Mouse (Mus musculus) cerebellum, postnatal 14 days (tissue): ENCODE measurements around the gene Pgs1.

Source experiments
- DNase-seq, 2 experiments: peaks; one replicate each; pipeline ENCODE4 v3.0.0; 2021; ENCODE audit warnings: mixed read lengths in 2 of 2

The Pgs1 gene

DNA sequence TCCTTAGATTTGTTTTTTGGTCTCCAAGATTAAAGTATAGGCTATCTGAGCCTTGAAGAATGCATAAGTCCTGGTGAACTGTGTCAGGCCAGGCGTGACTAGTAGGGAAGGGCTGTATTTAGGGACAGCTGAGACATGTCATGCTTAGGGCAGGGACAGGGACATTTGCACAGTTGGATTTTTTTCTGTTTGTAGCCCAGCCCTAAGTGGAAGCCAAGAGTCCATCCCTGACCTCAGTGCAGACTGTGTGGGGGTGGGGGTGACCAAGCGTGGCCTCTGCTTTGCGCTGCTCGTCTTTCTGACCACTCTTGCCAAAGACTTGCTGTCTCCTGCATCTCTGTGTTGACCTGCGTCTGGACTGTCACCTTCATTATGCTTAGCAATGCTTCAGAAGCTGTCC, 18.1 kb downstream of the Pgs1 start:
- DNase-seq: no peak

DNA sequence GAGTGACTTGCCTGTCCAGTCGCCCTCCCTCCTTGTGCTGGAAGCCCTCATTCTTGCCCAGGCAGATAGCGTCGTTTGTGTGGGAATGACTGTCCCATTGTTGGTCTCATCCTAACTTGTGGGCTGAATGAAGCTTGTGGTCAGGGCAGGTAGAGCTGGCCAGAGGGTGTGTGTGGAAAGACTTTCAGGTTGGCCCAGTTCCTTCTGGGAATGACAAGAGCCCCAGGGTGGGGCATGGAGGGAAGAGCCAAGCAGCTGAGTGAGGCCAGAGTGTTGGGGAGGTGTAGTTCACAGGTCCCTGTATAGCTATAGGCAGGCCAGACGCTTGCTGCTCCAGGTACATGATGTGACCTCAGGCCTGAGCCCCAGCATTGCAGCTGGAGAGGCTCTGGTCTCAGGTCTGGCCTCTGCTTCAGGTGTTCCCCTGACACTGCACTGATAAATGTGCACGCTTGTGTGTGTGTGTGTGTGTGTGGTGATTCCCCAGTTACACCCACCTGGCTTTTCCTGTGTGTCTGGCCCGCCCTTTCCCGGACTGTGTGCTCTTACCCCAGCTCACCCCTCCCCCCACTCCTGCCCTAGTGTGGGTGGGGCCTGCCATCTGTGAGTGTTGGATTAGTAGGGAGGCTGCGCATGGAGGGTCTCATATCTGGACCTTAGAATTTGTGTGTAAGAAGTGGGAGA, 21.5 kb downstream of the Pgs1 start:
- peak in 1 of 2 experiments; percentile 50 for DNase-seq

DNA sequence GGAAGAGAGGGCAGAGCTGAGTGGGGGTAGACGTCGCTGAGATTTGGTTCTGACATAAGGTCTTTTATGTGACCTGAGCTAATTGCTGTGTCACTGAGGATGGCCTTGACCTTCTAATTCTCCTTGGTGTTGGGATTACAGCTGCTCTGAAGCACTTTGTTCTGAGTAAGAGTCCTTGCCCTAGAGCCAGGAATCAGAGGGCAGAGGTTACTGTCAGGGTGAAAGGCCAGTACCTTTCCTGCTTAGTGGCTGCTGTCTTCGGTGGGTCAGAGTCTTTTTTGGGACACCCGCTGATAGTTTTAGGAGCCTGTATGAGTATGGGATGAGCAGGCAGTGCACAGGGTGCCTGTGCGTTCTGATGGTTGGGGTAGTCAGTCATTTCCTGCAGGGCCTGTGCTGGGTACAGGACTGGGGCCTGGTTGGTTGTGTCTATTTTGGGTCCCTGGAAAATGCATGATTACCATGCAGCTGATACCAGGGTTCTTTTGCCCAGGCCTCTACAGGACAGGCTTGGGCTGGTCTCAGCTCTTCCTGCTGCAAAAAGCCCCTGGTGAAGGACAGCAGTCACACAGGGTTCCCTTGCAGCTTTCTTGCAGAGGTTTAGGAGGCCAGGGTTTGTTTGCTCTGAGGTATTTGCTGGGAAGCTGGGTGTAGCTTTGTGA, 22.2 kb downstream of the Pgs1 start:
- no peak for DNase-seq

DNA sequence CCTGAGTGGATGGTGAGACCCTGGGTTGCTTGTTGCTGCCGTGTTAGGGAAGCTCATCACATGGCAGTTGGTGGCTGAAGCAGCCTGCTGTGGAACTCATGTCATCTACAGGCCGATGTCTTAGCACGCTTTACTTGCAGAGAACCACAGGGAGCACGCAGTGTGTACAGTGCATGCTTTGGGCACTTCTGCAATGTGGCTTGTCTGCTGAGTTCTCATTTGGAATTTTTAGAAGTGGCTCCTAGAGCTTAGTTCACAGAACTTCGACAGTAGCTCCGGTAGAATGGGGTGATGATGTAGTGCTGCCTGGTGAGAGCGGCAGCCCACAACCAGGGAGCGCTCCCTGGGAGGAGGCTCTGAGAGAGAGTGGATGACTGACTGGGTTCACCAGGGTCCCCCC, 22.8 kb downstream of the Pgs1 start:
- no peak for DNase-seq

DNA sequence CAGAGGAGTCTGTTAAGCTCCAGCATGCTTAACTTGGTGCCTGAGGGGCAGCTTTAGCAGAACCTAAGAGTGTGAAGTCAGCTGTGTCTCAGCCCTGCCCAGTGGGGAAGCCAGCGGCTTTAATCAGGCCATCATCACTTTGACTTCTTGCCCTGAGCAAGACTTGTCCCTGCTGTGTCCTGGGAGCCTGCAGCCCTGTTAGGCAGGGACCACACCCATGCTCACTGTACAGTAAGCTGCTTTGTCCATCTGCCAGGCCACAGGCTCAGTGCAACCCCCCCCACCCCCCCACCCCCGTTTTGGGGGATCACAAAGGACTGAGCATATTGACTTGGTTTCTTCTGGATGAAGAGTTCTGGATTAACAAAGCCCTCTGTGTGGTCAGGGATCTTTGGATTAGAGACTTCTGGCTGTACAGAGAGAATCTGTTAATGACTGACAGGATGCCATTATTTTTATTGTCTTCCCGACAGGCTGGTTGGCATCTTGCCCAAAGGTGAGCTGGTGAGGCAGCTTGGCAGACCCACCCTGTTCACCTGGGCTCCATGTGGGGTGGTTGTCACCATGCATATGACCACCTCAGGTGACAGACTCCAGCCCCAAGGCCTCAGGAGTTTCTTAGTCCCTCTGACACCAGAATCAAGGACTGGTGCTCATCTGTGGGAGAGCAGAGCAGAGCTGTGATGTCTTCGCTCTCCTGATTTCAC, 23.9 kb downstream of the Pgs1 start:
- DNase-seq: peak in 1 of 2 experiments; percentile 28

- no peak for DNase-seq
Measured at GRCm38 (mm10) chr11:118012595-118012994, 26.5 kb downstream of the Pgs1 start.

GRCm38 (mm10) chr11:118013339-118013738, 27.2 kb downstream of the Pgs1 start:
- no peak for DNase-seq

DNA sequence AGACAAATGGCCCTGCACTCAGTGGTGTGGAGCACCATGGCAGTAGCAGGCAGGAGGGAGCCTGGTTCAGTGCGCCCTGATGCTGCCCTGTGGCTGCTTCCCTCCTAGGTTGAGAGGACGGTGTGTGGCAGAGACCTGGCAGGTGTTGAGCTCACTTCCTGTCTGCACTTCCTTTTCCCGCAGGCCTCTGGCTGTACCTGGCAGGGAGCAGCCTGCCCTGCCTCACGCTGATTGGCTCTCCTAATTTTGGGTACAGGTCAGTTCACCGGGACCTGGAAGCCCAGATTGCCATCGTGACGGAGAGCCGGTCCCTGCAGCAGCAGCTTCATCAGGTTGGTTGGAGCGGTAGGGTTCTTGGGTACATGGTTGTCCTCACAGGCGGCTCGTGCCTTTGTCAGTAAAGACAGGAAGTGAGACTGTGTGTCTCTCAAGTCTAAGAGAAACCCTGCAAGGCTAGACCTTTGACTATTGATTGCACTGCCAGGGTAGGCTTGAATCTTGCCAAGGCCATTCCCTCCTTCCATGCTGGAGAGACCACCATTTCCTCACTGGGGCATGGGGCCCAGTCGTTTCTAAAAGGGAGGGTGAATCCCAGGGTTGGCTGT, 28.4 kb downstream of the Pgs1 start:
- no peak for DNase-seq

DNA sequence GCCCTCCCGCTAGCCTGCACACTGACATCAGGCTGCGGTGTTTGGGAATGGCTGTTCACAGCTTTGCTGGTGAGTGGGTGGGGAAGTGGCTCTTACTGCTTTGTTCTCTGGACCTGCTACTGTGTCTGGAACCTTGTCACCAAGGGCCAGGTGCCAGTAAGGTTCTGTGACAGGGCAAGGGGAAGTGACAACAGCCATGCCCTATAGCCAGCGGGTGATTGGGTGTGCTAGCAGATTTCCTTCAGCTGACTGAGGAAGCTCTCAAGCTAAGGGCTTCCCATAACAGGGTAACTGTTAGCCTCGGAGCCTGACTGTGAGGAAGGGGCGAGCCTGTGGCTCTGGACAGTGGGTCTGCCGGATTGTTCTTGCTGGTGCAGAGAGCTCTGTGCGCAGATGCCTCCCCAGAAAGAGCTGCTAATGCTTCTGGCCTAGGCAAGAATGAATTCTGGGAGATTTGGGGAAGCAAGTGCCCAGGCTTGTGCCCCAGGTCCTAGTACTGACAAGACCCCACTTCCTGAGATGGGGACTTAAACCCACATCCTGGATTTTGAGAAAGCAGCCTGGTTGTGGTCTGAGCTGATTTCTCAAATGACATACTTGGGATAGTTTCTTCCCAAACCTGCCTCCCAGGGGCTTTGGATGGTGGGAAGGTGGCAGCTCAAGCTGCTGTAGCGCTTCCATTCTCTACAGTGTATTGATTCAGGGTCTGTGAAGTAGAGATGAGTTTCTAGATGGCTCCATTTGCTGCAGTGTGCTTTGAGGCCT, 29.5 kb downstream of the Pgs1 start:
- no peak for DNase-seq

GRCm38 (mm10) chr11:118018328-118018727, 32.2 kb downstream of the Pgs1 start:
- peak in 1 of 2 experiments; percentile 37 for DNase-seq

DNA sequence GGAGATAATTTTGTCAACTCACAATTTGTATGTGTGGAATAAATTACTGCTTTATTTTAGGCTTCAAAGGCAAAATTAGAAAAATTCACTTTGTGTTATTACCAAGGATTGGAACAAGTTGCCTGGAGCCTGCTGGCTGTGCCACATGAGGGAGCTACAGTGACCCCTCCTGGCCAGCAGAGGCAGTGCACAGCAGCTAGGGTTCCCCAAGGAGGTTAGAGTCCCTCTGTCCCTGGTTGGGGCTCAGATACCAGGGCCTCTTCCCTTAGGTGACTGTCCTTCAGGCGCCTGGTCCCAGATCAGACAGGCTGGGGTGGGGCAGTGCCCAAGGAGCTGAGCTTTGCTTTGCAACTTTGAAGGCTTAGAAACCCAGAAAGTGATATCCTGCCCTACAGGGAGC, 35.7 kb downstream of the Pgs1 start:
- DNase-seq: peak; percentile 81 to 88

GRCm38 (mm10) chr11:118023475-118023874, 37.4 kb downstream of the Pgs1 start:
- peak; percentile 43 to 59 for DNase-seq

- DNase-seq: no peak
Measured at GRCm38 (mm10) chr11:118024111-118024510, 38.0 kb downstream of the Pgs1 start.

DNA sequence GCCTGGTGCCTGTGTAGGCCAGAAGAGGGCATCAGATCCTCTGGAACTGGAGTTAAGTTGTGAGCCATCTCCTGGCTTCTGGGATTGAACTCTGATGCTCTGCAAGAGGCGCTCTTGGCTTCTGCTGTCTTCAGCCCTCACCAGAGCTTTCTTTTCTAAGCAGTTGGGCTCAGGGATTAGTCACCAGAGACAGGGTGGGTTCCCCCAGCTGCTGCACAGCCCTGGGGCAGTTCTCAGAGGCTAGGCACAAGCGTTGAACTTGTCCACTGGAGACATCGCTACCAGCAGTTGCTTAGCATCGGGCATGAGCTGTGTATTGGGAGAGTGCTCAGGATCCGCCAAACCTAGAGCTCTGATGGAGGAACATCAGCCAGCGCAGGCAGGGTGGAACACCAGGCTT, 43.1 kb downstream of the Pgs1 start:
- no peak for DNase-seq

DNA sequence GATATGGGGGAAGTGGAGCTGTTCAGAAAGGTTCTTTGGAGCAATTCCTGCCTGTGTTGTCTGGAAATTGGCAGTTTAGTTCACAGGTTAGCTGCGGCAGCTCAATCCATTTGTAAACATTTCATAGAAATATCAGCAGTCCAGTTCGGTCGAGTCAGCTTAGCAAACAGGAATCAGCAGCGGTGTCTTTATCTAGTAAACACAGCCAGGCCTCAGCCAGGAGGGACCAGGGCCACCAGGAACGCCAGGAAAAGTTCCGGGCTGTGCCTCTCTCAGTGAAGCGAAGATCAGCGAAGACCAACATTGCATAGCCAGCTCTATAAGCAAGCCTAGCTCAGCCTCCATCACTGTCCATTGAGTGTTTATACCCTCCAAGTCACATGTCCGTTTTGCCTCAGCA, 45.0 kb downstream of the Pgs1 start:
- no peak for DNase-seq

DNA sequence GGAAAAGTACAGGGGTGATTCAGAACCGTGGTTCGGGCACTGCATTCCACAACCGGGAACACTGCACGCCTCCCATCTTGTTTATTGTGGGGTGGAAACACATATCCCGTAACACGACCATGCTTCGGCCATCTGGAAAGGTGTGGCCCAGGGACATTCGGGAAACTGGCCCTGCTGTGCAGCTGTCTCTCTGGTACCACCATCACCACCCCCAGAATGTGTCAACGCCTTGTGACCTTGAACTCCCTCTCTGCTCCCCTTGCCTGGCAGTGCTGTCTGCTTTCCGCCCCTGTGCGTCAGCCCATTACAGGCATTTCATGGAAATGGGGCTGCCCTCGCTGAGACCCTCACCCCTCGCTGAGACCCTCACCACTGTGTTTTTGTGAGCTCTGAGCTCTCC, 48.3 kb downstream of the Pgs1 start:
- no peak for DNase-seq

DNA sequence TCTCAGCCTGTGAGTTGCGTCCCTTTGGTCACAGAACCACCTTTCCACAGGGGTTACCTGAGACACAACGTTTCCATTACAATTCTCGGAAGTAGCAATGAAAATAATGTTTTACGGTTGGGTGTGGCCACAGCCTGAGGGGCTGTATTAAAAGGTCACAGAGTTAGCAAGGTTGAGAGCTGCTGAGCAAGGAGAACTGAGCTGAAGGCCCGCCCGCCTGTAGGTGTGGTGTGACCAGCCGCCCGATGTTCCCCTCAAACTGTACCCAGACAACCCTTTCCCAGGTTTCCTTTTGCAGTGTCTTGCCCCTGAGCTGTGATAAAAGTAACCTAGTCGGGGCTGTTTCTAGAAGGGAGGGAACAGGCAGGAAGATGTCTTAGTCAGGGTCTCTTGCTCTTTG, 49.0 kb downstream of the Pgs1 start:
- no peak for DNase-seq

DNA sequence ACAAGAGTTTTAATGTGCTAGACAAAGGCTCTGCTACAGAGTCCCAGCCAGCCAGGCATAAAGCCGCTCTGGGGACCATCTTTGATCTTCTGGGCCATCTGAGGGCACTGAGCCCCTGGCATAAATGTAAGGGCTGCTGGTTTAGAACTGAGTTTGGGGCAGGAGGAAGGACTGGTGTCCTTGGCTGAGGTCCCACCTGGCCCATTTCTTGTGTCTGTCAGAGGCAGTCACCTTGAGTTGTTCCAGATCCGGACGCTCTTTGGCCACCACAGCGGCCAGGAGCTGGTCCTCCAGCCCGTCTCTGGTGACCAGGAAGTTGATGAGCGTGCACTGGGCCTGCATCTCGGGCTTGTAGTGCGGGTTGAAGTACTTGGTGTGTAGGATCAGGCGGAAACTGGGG, 56.7 kb downstream of the Pgs1 start:
- DNase-seq: peak; percentile 20 to 52

DNA sequence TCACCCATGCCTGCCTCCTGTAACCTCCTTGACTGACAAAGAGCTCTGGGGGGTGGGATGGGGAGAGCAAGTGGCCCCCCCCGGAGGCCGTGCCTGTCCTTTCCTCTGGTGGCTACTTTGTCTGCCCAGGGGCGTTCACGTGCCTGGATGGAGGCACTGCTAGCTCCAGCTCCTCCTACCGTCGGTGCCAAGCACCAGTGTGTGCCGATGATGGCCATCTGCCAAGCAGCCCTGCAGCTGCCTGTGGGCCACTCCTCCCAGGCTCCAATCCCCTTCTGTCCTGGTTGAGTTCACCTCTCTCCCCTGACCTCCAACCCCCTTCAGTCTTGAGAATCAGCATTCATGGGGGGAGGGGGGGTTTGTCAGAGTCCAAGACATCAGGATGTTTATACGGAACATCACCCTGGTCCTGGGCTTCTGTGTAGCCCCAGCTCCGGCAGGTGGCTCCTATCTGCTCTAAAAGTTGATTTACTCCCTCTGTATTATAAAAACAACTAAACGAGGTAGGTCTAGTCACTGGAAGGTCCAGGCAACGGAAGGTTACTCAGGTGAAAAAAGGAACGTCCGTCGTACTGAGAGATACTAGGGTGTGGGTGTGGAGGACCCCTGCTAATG, 57.3 kb downstream of the Pgs1 start:
- peak; percentile 54 to 76 for DNase-seq

DNA sequence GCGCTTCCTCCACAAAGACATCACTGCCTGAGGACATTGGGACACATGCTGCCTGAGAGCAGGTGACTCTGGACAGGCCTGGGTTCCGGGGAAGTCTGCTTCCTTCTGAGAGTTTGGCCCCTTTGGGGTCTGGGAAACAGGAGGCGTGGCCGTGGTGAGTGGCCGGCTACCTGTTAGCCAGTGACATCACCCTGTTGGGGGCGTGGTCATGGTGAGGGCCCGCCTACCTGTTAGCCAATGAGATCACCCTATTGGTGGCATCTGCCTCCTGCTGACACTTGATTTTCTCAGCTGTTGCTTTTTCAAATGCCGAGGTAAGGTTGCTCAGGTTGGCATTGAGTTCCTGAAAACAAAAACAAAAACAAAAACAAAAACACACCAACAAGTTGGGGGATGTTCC, 63.5 kb downstream of the Pgs1 start:
- peak in 1 of 2 experiments; percentile 35 for DNase-seq

- no peak for DNase-seq
Measured at GRCm38 (mm10) chr11:118050174-118050573, 64.1 kb downstream of the Pgs1 start.

DNA sequence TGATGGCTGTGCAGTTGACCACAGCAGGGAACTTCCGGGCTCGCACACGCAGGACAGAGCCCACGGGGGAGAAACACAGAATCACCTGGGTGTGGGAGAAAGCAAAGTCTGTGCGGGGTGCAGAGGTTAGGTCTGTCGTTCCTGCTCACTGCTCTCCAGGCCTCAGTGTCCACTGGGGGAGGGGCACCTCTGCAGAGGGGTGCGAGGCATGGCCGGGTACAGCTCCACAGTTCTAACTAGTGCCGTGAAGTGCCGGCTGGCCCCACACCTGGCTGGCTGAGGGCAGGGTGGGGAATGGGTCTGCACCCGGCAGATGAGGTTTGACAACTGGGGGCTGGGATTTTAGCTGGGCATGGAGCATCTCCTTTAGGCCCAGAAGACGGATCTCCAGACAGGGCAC, 72.3 kb downstream of the Pgs1 start:
- DNase-seq: no peak
